Mouse (Mus musculus) granulocyte monocyte progenitor cell, adult 5-6 weeks (primary cell): ENCODE data around the gene Trip6. TPM values are rescaled to one million over a fixed set of nuclear protein-coding genes. Genes with fewer than 3 reads are reported as not detected.
A peak's percentile ranks its signal among the peaks of the same experiment; 100 is the strongest.

Experiments used
- ATAC-seq: replicated peaks from 2 replicates; pipeline ENCODE4 v1.8.0; 2016; ENCODE audit warnings: mild to moderate bottlenecking, moderate TSS enrichment, inconsistent platforms; ENCODE audit not compliant: poor library complexity, severe bottlenecking
- total RNA-seq, 2 experiments: library from RNA; stranded (forward) in 1 of 2; stranded (reverse) in 1 of 2; fragments of 200-712, 200-1000 nt in 1 of 2; fragments of >200 nt in 1 of 2; fragmentation: Nextera tagmentation in 1 of 2; gene quantifications; 2 replicates each; pipeline ENCODE4 v1.2.3; 2014 to 2017

Gene Trip6
- total RNA-seq, 2 experiments from 2014 or later: 2.9 to 9.4 TPM

DNA sequence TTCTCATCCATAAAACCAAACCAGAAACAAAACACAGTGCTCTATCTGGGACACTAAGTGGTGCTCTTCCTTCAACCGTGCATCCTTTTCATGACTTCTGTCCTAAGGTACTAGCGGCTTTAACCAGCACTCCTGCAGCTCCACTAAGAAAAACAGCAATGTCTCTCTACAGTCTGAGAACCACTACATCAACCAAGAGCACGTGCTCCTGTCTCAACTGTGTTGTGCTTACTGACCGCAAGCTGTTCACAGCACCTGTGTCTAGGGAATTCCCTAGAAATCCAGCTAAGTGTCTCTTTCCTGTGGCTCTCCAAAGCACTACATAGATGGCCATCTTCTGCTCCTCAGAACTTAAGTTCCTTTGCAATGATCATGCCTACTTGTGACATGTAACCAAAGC, 9.4 kb downstream of the Trip6 start:
- ATAC-seq: no peak

DNA sequence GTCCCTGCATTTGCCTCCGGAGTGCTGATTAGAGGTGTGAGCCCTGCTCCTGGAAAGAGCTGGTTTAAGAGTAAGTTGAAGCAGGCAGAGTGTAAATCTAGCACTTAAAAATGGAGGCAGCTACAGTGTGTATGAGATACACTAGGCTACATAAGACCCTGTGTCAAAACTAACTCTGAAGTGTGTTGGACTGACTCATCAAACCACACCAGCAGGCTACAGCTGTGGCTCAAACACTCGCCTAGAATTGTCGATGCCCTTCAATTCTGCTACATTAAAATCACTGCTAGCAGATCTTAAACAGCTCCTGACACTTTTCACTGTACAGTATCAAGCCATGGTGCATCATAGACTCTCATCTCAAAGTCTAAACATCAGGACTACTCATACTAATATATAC, 10.0 kb downstream of the Trip6 start:
- ATAC-seq: no peak

GRCm38 (mm10) chr5:137303609-137304008, 10.6 kb downstream of the Trip6 start:
- ATAC-seq: no peak

DNA sequence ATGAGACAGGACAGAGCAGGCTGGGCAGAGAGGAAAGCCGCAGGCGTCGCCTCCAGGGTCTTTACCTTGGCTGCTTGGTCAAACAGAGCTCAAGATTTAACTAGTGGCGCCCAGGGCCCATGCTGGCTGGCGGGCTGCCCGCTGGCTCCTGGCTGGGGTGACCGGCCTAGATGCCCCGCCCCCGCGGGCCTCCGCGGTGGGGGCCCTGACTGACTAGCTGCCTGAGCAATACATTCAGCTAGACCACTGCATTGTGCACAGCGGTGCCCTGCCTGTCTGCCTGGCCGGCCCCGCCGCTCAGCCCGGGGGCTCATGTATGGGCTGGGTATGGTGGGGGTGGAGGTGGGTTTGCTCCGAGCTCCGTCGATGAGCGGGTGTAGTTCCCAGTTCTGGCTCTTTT, 13.0 kb downstream of the Trip6 start:
- ATAC-seq: no peak

DNA sequence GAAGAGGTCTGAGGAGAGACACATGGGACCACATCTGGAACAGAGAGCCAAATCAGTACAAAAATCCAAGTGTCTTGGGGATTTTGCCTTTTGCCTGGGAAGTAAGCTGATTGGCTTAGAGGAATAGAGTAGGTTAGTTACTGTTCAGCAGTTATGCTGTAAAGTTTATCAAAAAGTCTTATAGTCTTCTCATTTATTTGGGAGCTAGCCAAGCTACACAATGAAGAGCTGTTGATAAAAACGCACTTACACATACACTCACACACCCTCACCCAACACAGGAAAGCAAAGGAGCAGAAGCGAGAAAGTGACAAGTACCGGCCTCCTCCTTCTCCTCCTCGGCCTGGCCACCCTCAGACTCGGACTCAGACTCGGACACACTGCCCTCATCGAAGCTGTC, 15.0 kb downstream of the Trip6 start:
- ATAC-seq: no peak

DNA sequence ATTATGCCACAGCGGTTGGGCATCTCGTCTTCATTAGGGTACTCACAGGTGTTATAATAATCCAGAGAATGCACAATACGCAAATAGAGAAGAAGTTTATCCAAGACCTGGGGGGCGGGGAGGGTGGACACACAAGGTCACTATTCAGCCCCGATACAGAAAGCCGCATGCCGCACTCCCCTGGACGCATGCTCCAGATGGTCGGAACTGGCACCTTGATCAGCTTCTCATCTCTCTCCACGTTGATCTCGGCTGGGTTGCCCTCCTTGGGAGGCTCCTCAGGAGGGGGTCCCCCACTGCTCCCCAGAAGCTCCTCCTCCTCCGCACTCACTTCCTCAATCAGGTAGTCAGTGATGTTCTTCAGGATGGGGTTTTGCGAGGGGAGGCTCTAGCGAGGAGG, 17.1 kb downstream of the Trip6 start:
- ATAC-seq: no peak

DNA sequence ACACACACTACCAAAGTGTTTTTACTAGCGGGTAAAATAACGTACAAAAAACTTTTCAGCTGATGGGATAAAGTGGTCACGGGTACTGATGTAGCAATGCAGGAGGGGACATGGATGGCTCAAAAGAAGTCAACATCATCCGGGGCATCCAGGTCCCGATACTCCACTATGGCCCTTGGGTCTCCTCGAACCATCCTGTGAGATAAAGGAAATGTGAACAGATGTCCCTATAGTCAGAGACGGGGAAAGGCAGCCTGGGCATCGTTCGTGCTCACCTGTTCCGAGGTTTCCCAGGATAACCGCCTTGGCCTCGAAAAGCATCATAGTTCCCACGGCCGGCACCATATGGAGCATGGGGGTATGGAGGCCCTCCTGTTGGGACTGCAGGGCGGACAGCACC, 18.5 kb downstream of the Trip6 start:
- no peak for ATAC-seq

GRCm38 (mm10) chr5:137295296-137295695, 18.9 kb downstream of the Trip6 start:
- ATAC-seq: no peak

DNA sequence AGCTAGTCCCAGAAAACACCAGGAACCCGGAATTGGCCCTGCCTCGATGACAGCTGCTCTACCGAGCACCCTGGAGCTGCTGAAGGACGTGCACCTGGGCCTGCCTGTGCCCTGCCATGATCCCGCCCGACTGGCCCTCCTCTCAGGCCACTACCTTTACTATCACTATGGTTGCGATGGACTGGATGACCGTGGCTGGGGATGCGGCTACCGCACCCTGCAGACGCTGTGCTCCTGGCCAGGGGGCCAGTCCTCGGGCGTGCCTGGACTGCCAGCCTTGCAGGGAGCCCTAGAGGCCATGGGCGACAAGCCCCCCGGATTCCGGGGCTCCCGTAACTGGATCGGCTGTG, 19.5 kb downstream of the Trip6 start:
- peak; percentile 6 for ATAC-seq

- peak; percentile 86 for ATAC-seq
These were observed 20.1 kb downstream of the Trip6 start, which contains the start of gene Ufsp1 for GRCm38 (mm10) chr5:137293839-137294743. Gene Ufsp1 (plus strand): TSS chr5:137294629.

DNA sequence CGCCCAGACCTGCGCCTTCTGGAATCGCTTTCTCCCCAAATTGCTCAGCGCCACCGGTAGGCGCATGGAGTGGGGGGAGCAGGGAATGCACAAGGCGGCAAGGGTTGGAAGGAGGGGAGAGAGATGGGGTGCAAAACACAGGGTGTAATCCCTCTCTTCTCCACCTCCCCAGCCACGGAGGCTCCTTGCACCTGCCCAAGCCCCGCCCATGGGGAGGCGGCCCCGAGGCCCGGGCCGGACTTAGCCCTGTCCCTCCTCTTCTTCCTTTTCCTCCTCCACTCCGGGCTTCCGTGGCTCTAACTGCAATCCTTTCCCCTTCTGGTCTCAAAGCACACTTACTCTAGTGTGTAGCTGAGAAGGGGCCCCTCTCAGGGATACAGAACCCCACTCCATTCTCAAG, 20.9 kb downstream of the Trip6 start:
- ATAC-seq: peak; percentile 62

GRCm38 (mm10) chr5:137291381-137291926, 22.8 kb downstream of the Trip6 start:
- no peak for ATAC-seq

DNA sequence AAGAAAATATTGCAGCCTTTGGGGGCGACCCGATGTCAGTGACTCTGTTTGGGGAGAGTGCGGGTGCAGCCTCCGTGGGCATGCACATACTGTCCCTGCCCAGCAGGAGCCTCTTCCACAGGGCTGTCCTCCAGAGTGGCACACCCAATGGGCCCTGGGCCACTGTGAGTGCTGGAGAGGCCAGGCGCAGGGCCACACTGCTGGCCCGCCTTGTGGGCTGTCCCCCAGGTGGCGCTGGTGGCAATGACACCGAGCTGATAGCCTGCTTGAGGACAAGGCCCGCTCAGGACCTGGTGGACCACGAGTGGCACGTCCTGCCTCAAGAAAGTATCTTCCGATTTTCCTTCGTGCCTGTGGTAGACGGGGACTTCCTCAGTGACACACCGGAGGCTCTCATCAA, 23.5 kb downstream of the Trip6 start:
- peak; percentile 23 for ATAC-seq

DNA sequence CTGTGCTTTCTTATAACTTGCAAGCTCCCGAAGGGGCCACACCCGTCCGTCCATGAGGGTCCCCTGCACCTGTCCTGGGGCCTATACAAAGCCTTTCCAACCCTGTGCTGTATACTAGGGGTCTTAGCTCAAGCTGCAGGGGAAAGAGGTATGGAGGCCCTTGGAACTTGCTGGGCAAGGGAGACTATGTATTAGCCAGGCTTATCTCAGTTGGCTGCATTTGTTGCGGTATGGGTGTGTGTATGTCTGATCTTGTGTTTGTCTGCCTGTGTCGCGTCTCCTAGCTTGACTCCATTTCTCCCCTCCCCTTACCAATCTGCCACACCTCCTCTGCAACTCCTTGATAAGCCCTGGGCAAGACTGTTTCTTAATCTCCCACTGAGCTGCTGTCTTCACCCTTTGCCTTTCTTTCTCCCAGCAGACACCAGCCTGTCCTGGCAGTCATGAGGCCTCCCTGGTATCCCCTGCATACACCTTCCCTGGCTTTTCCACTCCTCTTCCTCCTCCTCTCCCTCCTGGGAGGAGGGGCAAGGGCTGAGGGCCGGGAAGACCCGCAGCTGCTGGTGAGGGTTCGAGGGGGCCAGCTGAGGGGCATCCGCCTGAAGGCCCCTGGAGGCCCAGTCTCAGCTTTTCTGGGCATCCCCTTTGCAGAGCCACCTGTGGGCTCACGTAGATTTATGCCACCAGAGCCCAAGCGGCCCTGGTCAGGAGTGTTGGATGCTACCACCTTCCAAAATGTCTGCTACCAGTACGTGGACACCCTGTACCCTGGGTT, 24.4 kb downstream of the Trip6 start:
- ATAC-seq: no peak

DNA sequence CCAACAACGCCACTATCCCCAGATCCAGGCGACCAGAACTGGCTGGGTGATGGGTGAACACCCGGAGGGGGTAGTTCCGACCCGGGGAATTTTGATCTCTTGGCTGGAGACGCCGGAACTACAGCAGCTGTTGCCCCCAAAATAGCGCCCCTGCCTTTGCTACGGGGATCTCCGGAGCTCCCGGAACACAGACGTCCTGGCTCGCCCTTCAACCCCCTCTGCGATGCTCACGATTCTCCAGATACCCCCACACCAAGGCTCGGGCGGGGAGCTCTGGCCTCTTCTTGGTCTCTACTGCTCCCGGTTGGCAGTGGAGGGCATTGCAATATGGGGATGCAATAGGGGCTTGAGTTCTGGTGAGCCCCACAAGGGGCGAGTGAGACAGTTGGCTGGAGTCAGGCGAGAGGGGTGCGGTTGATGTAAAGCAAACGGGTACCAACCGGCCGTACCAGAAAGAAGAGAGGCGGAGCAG, 25.2 kb downstream of the Trip6 start:
- ATAC-seq: no peak

DNA sequence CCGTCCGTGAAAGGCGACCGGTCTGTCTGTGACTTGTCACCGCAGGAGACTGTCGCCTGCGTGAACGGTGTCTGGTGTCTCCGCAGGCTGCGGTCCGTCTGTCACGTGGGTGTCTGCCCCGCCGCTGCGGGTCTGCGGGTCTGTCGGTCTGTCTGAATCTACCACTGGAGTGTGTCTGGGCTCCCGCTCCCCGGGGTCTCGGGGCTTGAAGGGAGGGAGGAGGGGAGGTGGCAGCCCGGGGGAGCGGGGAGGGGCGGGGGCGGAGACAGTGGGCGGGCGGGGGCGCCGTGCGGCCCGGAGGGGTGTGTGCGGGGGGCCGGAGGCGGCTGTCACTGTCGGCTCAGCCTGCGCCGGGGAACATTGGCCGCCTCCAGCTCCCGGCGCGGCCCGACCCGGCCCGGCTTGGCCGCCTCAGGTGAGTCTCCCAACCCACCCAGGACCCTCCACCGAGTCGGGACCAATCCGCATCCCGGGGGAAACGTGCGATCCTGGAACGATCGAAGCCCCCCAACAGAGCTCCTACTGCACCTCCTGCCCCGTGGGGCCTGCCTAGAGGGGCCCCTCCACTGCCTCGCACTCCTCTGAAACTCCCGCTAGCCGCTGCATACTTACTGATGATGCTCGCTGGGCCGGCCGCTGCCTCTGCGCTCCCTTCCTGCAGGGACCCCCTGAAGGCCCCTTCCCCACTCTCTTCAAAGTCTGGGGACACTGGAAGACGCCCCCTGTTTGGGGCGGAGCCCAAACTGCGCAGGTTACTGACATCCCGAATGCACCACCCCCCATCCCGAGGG, 26.1 kb downstream of the Trip6 start:
- no peak for ATAC-seq

DNA sequence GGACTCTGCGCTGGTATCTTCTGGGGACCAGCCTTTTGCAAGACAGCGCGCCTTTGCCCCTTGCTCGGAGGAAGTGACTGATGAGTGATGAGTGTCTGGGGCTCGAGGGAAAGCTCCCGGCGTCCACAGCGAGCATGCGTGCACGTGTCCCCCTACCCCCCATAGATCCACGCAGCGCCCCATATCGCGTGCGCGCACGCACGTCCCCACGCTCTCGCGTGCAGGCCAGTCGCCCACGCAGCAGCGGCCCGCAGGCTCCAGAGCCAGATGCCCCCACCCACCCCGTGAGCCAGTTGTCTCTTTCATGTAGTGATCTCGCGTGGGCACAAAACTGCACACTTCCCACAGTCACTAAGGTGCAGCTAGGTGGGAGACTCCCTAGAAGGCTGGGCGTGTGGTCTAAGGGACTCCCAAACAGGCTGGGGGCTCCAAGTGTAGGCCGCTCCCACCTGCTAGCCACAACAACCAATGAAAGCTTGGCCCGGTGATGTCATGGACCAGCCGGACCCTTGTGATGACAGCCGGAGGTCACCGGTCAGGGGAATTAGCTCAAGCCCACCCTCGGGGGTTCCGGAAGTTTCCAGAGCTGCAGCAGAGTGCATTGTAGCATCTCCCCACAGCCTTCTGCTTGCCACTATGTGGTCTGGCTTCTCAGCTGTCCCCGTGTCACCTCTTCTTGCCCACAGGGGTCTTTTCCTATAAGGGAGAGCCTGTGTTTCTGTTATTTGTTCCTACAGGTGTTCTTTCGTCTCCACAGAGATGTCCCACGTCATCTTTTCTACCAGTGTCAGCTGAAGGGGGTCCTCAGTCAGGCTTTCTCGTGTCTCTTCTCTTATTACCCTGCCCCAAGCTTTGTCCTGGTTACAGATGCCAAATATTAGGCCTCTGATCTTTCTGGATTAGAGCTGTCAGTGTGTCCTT, 26.9 kb downstream of the Trip6 start, which contains the start of gene Ache:
TSS of gene Ache (plus strand) at position 488 of the 921 bp plus-strand sequence.
- no peak for ATAC-seq

DNA sequence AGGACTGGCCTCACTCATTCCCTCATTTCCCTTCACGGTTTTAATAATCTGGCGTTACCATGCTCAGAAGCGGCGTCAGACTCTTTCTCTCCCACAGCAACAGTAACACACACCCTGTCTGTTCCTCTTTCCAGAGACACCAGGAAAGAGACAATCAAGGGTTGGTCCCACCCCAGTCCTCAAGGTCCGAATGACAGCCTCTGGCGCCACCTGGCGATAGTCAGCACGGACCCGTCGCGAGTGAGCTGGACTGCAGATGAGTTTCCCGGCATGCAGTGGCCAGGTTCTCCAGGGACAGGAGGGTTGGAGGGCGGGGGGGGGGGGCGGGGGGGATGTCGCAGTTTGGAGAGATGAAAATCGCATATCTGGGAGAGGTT, 27.6 kb downstream of the Trip6 start:
- peak; percentile 82 for ATAC-seq

DNA sequence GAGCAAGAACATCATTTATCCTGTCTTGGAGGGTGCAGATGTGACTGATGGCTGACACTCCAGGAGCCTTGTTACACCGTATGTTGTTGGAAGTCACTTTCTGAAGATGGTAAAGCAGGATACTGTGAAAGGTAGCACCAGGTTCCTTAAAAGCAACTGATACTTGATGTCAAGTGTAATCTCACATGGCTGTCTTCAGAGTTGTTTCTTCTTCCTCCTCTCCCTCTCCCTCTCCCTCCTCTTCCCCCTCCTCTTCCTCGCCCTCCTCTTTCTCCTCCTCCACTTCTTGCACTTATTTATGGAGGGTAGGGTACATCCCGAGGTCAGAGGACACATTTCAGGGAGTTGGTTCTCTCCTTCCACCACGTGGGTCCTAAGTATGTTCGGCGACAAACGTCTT, 28.2 kb downstream of the Trip6 start:
- no peak for ATAC-seq
